Mouse (Mus musculus): ENCODE data around the gene Fhdc1.

Gene Fhdc1

GRCm38 (mm10) chr3:84472955-84473354, 7.3 kb downstream of the Fhdc1 start:
- DNase-seq: no peak

GRCm38 (mm10) chr3:84472527-84472926, 7.7 kb downstream of the Fhdc1 start:
- DNase-seq: no peak

DNA sequence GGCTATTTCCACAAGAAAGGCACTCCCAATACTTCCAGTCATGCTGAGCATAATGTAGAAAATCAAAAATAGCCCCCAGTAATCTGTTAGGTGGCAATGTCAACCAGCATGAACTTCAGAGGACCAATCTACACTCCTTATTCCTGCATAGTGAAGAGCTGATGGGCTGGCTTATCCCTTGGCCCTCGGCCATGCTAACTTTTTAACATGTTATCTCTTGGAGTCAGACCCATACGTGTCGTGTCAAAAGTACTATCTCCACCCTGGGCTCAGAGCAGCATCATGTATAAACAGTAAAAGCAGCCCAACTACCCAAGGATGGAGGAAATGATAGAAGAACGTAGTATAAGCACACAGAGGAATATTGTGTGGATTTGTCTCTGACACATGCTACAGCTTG, 9.1 kb downstream of the Fhdc1 start:
- DNase-seq: no peak

DNA sequence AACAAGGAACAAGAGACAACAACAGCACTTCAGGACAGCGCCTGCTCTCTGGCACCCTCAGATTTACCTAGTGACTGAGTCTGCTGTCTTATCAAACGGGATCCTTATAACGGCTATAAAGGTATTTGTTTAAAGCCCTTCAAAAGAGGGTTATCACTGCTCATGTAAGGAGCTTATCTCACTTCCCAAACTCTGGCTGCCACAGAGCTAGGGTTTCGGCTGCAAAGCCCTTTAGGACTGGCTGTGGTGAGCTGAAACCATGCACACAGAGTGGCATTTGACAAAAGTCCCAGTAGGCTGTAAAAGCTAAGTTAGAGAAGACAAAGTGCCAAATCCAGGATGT, 12.1 kb downstream of the Fhdc1 start:
- no peak for DNase-seq

DNA sequence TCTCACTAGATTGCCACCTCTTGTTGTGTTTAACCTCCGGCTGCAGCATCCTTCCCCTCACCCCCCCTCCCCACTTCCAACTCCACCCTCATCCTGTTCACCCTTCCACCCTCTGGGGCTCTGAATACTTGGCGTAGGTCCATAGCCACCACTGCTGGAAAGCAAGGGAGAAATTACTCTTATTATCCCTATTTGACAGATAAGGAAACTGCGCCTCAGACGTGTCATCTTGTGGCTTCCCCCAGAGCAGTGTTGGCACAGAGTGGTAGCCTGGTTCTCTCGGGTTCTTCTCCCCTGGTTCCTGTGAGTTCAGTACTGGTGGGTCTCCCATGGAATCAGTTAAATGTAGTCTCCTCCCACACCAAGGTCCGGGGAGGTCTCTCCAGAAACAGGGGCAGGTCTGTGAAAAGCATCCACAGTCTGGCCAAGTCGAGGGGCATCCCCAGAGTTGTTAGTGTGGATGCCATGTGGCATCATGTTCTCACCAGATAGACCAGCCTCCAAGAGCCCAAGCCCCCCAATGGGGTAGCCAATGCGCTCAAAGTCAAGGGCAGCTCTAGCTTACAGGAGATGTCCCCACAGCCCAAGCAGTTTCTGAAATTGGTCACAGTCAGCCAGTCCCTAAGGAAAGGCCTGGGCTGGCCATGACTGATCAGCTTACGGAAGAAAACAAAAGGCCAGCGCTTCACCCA, 12.7 kb downstream of the Fhdc1 start:
- no peak for DNase-seq

- no peak for DNase-seq
Measured at GRCm38 (mm10) chr3:84465822-84466500, 14.3 kb downstream of the Fhdc1 start.

DNA sequence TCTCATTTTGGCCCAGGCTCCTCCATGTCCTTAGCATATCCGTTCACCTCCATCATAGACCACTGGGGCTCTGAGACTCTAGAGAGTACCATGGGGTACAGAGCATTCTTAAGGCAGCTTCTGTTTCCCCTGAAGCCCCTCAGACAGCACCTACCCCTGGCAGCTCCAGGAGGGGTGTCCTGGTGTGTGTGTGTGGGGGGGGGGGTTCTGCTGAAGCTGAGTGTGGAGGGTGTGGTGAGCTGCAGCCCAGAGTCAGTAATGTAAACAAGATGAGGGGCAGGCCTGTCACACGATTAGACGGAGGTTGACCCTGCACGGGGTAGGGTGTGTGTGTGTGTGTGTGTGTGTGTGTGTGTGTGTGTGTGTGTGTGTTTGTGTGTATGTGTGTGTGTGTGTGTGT, 18.5 kb downstream of the Fhdc1 start:
- no peak for DNase-seq

DNA sequence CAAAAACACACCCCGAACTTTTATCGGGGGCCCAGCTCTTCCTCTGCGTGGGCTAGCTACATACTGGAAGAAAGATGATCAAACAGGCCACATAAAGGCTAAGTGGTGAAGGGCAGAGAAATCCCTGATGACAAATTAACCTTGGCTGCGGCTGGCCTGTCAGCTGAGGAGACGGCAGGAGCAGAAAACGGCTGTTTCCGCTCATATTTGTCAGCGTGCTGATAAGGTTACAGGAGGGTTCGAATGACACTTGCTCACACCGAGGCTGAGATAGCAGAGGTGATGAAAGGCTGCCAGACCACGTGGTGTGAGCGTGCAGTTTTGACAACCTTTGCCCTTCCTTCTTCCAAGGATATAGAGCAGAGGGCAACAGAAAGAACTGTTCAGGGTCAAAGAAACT, 19.3 kb downstream of the Fhdc1 start:
- DNase-seq: no peak

DNA sequence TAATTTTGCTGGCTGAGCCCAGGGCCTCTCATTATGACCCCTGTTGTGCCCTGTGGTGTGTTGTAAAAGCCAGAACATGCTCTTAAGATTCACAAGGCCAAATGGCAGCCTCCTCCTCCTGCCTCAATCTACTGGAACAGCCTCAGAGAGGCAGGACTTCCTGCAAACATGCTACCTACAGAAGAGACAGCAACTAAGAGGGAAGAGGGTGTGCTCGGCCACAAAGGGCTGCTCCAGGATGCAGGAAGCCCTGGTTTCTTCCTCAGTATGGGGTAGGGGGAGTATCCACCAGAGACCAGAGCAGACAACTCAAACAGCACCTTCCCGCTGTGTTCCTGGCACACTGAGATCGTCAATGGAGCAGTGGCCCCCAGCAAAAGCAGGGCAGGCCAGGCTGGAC, 19.7 kb downstream of the Fhdc1 start:
- DNase-seq: no peak

GRCm38 (mm10) chr3:84455733-84456417, 24.4 kb downstream of the Fhdc1 start:
- no peak for DNase-seq

DNA sequence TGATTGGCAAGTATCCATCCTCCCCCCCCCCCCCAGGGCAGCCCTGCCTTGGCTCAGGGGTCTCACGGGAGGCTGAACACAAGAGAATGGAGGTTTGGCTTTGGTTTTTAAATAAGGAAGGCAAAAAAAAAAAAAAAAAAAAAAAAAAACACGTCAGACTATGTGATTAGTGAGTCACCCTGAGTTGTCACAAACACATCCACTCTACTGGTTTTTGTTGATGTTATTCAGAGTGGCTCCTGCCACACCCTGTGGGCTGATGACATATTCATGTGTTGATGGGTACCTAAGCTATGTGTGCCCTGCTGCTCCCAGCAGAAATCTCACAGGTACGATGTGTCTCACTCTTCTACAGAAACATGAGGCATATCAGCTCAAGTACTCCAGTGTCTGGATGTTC, 29.6 kb downstream of the Fhdc1 start:
- no peak for DNase-seq

GRCm38 (mm10) chr3:84449015-84449414, 31.2 kb downstream of the Fhdc1 start:
- DNase-seq: no peak

DNA sequence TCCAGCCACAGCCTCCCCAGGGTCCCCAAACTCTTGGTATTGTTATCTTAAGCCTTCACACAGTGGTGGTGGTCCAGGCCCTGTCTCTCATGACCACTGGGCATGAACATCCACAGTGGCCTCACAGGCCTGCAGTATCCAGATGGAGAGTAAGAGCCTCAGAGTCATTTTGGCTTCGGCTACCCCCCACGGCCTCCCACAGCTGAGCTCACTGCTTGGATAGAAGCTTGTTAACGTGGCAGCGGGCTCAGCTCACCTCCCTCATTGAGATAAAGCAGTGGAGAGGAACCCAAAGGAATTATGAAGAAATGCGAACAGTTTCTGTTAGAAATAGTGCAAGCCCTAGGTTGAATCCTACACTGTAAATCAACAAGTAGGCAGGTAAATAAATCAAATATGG, 32.4 kb downstream of the Fhdc1 start:
- no peak for DNase-seq

DNA sequence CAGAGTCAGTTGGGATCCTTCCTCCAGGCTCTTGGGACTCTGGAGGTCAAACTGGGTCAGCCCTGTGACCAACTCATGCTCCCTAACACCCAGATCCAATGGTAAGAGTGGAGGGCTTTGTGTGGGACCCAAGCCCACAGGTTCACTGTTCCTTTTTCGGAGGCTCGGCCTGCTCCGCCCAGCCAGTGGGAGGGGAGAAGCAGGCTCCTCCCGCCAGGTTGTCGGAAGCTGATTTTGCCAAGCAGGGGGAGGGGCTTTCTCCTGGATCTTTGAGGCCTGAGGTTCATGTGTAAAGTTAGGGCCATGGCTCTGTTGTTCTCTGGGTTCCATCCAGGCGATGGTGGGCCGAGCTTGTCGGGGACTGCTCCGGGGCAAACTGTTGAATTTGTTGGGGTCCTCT, 34.4 kb downstream of the Fhdc1 start:
- no peak for DNase-seq

DNA sequence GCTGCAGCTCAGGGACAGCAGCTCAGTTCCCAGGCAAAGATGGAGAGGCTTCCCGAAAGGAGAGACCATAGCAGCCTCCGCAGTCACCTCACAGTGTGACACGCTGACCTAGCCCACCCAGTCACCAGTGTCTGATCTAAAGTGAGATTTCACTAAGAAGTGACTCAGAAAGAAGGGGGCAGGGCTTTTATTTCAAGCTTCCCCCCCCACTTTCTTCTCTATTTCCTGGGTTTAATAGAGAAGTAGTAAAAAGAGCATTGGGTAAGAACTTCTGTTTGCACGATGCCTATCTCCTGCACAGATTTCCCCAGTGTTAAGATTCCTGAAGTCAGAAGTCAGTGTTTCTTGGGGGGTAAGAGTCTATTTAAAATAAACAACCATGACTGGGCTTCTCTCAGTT, 37.3 kb downstream of the Fhdc1 start:
- no peak for DNase-seq

GRCm38 (mm10) chr3:84439431-84440210, 40.6 kb downstream of the Fhdc1 start:
- peak; percentile 50 for DNase-seq

GRCm38 (mm10) chr3:84438840-84439239, 41.4 kb downstream of the Fhdc1 start:
- DNase-seq: no peak

- DNase-seq: peak; percentile 40
Measured at GRCm38 (mm10) chr3:84438118-84438517, 42.1 kb downstream of the Fhdc1 start.

DNA sequence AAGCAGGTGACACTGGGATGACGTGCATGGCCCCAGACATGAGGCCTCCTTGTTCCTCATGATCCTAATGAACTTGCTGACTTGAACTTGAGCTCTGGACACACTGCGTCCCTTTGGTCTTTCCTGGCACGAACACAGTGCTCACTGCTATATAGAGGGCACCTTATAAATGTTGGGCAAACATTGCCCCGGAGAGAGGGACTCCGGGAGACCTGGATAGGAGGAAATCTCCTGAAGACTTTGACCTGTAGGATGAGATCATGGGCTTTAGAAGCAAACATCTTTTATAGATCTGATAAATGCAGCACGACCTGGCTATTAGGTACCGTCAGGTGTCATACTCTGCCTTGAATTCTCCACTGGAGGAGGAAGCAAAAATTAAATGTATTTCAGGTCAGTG, 43.3 kb downstream of the Fhdc1 start:
- no peak for DNase-seq

DNA sequence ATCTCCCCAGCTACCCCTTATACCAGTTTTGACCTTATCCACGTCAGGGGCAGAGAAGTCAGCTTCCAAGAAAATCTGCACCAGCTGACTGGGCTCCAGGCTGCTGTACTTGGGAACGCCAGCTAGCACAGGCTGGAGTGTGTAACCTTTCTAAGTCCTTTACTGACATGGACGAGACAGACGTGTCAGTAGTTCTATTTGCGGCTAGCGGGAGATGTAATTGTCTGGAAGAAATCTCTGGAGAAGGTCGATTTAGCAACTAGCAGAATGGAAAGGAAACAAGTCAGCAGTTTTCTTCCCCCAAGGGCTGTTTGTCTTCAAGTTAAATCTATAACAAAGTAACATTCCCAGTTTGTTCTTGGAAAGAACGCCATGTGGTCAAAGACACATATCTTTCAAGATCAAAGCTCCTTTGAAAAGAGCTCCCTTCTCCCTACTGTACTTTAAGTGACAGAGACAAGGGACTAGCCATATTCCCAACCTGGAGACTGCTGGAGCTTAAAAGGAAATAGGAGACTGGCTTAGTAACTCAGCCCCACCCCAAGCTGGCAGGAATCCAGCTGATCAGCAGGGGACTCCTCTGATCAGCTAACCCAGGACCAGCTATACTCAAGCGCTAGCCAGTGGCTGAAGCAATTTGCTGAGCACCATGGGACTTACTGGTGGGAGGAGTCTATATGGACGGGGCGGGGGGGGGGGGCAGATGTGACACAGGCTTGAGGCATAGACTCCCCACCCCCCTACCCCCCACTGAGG, 44.8 kb downstream of the Fhdc1 start:
- no peak for DNase-seq

GRCm38 (mm10) chr3:84432797-84433445, 47.3 kb downstream of the Fhdc1 start:
- no peak for DNase-seq

GRCm38 (mm10) chr3:84431257-84431656, 49.0 kb downstream of the Fhdc1 start:
- DNase-seq: no peak
